Mouse (Mus musculus) cerebellum, adult 11-12 months (tissue): ENCODE data around the gene Morc3.

ENCODE experiments used
- DNase-seq: peaks from one replicate; pipeline ENCODE4 v3.0.0; 2022

The Morc3 gene

GRCm38 (mm10) chr16:93831627-93832395 lies at the start of gene Morc3:
Morc3 (plus strand) TSS chr16:93832121.
- DNase-seq = peak; percentile 100

GRCm38 (mm10) chr16:93784175-93784574 lies 47.7 kb upstream of the Morc3 start:
- no peak for DNase-seq

- no peak for DNase-seq
These were observed 46.1 kb upstream of the Morc3 start for GRCm38 (mm10) chr16:93785805-93786204.

- no peak for DNase-seq
These were observed 43.5 kb upstream of the Morc3 start for GRCm38 (mm10) chr16:93788388-93788787.

- DNase-seq = no peak
These were observed 43.0 kb upstream of the Morc3 start for GRCm38 (mm10) chr16:93788881-93789280.

GRCm38 (mm10) chr16:93789971-93790755 lies 41.8 kb upstream of the Morc3 start:
- DNase-seq = no peak

- no peak for DNase-seq
These were observed 38.8 kb upstream of the Morc3 start for GRCm38 (mm10) chr16:93792981-93793630.

GRCm38 (mm10) chr16:93794845-93795244 lies 37.1 kb upstream of the Morc3 start:
- no peak for DNase-seq

GRCm38 (mm10) chr16:93795391-93795790 lies 36.5 kb upstream of the Morc3 start:
- no peak for DNase-seq

- DNase-seq = peak; percentile 69
These were observed 34.7 kb upstream of the Morc3 start for GRCm38 (mm10) chr16:93797021-93797840.

- no peak for DNase-seq
These were observed 34.0 kb upstream of the Morc3 start for GRCm38 (mm10) chr16:93797841-93798492.

- no peak for DNase-seq
These were observed 33.3 kb upstream of the Morc3 start for GRCm38 (mm10) chr16:93798623-93799022.

- DNase-seq = peak; percentile 55
These were observed 32.9 kb upstream of the Morc3 start for GRCm38 (mm10) chr16:93799071-93799470.

- no peak for DNase-seq
These were observed 32.0 kb upstream of the Morc3 start for GRCm38 (mm10) chr16:93799936-93800335.

GRCm38 (mm10) chr16:93807167-93807566 lies 24.8 kb upstream of the Morc3 start:
- DNase-seq = no peak

GRCm38 (mm10) chr16:93807961-93808554 lies 23.9 kb upstream of the Morc3 start:
- DNase-seq = no peak

- no peak for DNase-seq
These were observed 15.8 kb upstream of the Morc3 start for GRCm38 (mm10) chr16:93815856-93816736.

GRCm38 (mm10) chr16:93816861-93817260 lies 15.1 kb upstream of the Morc3 start:
- no peak for DNase-seq

- DNase-seq = no peak
These were observed 14.6 kb upstream of the Morc3 start for GRCm38 (mm10) chr16:93817371-93817770.

GRCm38 (mm10) chr16:93818691-93819324 lies 13.1 kb upstream of the Morc3 start:
- DNase-seq = no peak
